Mouse (Mus musculus) ES-Bruce4 (cell line): Measurements from ENCODE around the gene A4gnt.

Experiments used
- CTCF ChIP-seq: IDR thresholded peaks from one replicate; pipeline ENCODE4 v1.8.1; 2011; ENCODE audit warnings: low read depth, low read length
- EP300 ChIP-seq: IDR thresholded peaks from 2 replicates; pipeline ENCODE4 v1.6.1; 2011; ENCODE audit warnings: low read depth, low read length; ENCODE audit not compliant: insufficient read depth

GRCm38 (mm10) chr9:99630528-99631125 lies 18.3 kb downstream of the A4gnt start:
- TF ChIP-seq CTCF (no peak), EP300 (no peak)
